Mouse (Mus musculus): ENCODE results near the gene Krt84.

DNA sequence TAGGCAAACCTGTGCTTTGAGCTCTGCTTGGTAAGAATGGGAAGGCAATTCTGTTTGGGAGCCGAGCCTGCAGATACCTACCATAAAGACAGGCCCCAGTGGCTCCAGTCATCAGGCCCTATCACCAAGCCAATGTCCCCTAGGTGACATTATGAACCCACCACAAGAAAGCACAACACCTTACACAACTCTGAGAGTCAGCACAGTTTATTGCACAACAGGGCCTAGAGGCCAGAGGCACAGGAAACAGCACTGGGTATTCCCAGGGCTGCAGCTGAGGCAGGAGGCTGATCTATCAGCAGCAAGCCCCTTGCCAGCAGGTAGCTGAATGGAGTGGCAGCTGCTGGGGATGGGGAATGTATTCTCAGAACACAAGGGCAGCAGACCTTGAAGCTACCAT is 47.7 kb downstream of the Krt84 start:
- TF ChIP-seq CTCF (IDR thresholded peaks at IDR 0.05; ENCODE audit: borderline replicate concordance, extremely low read depth, insufficient read depth, insufficient read length) (no peak), POLR2A (IDR thresholded peaks at IDR 0.05; ENCODE audit: borderline replicate concordance, extremely low read depth, insufficient read depth, insufficient read length, poor library complexity, severe bottlenecking) (no peak)

All from brain, embryonic 14.5 days (tissue).